Mouse (Mus musculus): ENCODE data around the gene Lnx1. TPM values are rescaled to one million over a fixed set of nuclear protein-coding genes. Genes with fewer than 3 reads are reported as not detected.

Gene Lnx1
- polyA plus RNA-seq, 1 experiment from 2014 or later = 6.1 TPM

- Histone ChIP-seq H3K4me1 (ENCODE audit: control insufficient read depth, insufficient read depth, low read length) (no peaks in the 10 kb centered on the region), H3K27me3 (replicated peaks; ENCODE audit: control insufficient read depth, insufficient read depth, low read length) (no peaks in the 10 kb centered on the region), H3K36me3 (ENCODE audit: control insufficient read depth, insufficient read depth, low read length) (no peaks in the 10 kb centered on the region), H3K27ac (ENCODE audit: low read length) (no peak overlapping the region), H3K9ac (ENCODE audit: low read depth, low read length) (no peak overlapping the region), H3K9me3 (ENCODE audit: control insufficient read depth, low read length) (no peaks in the 10 kb centered on the region), H3K4me2 (ENCODE audit: low read depth, low read length) (no peak overlapping the region), H3K4me3 (ENCODE audit: low read length) (no peak overlapping the region)
- WGBS = 92% methylated on average over 12 of the region's 12 CpGs
- ATAC-seq = no peak
These were observed 74.7 kb downstream of the Lnx1 start for GRCm38 (mm10) chr5:74628001-74628400.

GRCm38 (mm10) chr5:74624385-74624784 lies 78.3 kb downstream of the Lnx1 start:
- H3K4me3 ChIP-seq (ENCODE audit: low read length) = no peak overlapping the region
- no peak overlapping the region for H3K9ac ChIP-seq (ENCODE audit: low read depth, low read length)
- H3K36me3 ChIP-seq (ENCODE audit: control insufficient read depth, insufficient read depth, low read length) = no peaks in the 10 kb centered on the region
- WGBS = 52% methylated on average over 5 of the region's 5 CpGs
- H3K4me2 ChIP-seq (ENCODE audit: low read depth, low read length) = no peak overlapping the region
- peak; percentile 88 for ATAC-seq
- H3K27ac ChIP-seq (ENCODE audit: low read length) = no peak overlapping the region
- H3K4me1 ChIP-seq (ENCODE audit: control insufficient read depth, insufficient read depth, low read length) = no peaks in the 10 kb centered on the region
- H3K27me3 ChIP-seq (replicated peaks; ENCODE audit: control insufficient read depth, insufficient read depth, low read length) = no peaks in the 10 kb centered on the region
- H3K9me3 ChIP-seq (ENCODE audit: control insufficient read depth, low read length) = no peaks in the 10 kb centered on the region

- Histone ChIP-seq H3K4me3 (ENCODE audit: low read length) (no peak overlapping the region), H3K27ac (ENCODE audit: low read length) (no peak overlapping the region), H3K4me2 (ENCODE audit: low read depth, low read length) (no peak overlapping the region), H3K4me1 (ENCODE audit: control insufficient read depth, insufficient read depth, low read length) (no peaks in the 10 kb centered on the region), H3K27me3 (replicated peaks; ENCODE audit: control insufficient read depth, insufficient read depth, low read length) (no peaks in the 10 kb centered on the region), H3K36me3 (ENCODE audit: control insufficient read depth, insufficient read depth, low read length) (no peaks in the 10 kb centered on the region), H3K9ac (ENCODE audit: low read depth, low read length) (no peak overlapping the region), H3K9me3 (ENCODE audit: control insufficient read depth, low read length) (no peaks in the 10 kb centered on the region)
- 94% methylated on average over 14 of the region's 14 CpGs for WGBS
- ATAC-seq = no peak
These were observed 79.3 kb downstream of the Lnx1 start for GRCm38 (mm10) chr5:74623316-74624000.

GRCm38 (mm10) chr5:74621691-74622470 lies 80.8 kb downstream of the Lnx1 start:
- Histone ChIP-seq H3K4me1 (ENCODE audit: control insufficient read depth, insufficient read depth, low read length) (no peaks in the 10 kb centered on the region), H3K4me3 (ENCODE audit: low read length) (no peak overlapping the region), H3K27ac (ENCODE audit: low read length) (no peak overlapping the region), H3K27me3 (replicated peaks; ENCODE audit: control insufficient read depth, insufficient read depth, low read length) (no peaks in the 10 kb centered on the region), H3K9me3 (ENCODE audit: control insufficient read depth, low read length) (no peaks in the 10 kb centered on the region), H3K9ac (ENCODE audit: low read depth, low read length) (no peak overlapping the region), H3K36me3 (ENCODE audit: control insufficient read depth, insufficient read depth, low read length) (no peaks in the 10 kb centered on the region), H3K4me2 (ENCODE audit: low read depth, low read length) (no peak overlapping the region)
- ATAC-seq = no peak
- WGBS = 59% methylated on average over 7 of the region's 7 CpGs

- Histone ChIP-seq H3K4me2 (ENCODE audit: low read depth, low read length) (no peak overlapping the region), H3K9me3 (ENCODE audit: control insufficient read depth, low read length) (no peaks in the 10 kb centered on the region), H3K27me3 (replicated peaks; ENCODE audit: control insufficient read depth, insufficient read depth, low read length) (no peaks in the 10 kb centered on the region), H3K27ac (ENCODE audit: low read length) (no peak overlapping the region), H3K4me1 (ENCODE audit: control insufficient read depth, insufficient read depth, low read length) (0 out of 2 replicates have a peak, but pooled peaks cover 2% of the 10 kb centered on the region), H3K9ac (ENCODE audit: low read depth, low read length) (no peak overlapping the region), H3K4me3 (ENCODE audit: low read length) (no peak overlapping the region), H3K36me3 (ENCODE audit: control insufficient read depth, insufficient read depth, low read length) (no peaks in the 10 kb centered on the region)
- ATAC-seq = no peak
- 67% methylated on average over 3 of the region's 3 CpGs for WGBS
These were observed 84.1 kb downstream of the Lnx1 start for GRCm38 (mm10) chr5:74618573-74619059.

GRCm38 (mm10) chr5:74617816-74618572 lies 84.7 kb downstream of the Lnx1 start:
- no peak overlapping the region for H3K27ac ChIP-seq (ENCODE audit: low read length)

GRCm38 (mm10) chr5:74613491-74614151 lies 89.1 kb downstream of the Lnx1 start:
- 31% methylated on average over 18 of the region's 18 CpGs for WGBS
- ATAC-seq = peak; percentile 79
- Histone ChIP-seq H3K4me3 (ENCODE audit: low read length) (no peak overlapping the region), H3K9me3 (ENCODE audit: control insufficient read depth, low read length) (no peaks in the 10 kb centered on the region), H3K36me3 (ENCODE audit: control insufficient read depth, insufficient read depth, low read length) (no peaks in the 10 kb centered on the region), H3K27ac (ENCODE audit: low read length) (no peak overlapping the region), H3K4me2 (ENCODE audit: low read depth, low read length) (no peak overlapping the region), H3K4me1 (ENCODE audit: control insufficient read depth, insufficient read depth, low read length) (0 out of 2 replicates have a peak, but pooled peaks cover 5% of the 10 kb centered on the region), H3K27me3 (replicated peaks; ENCODE audit: control insufficient read depth, insufficient read depth, low read length) (no peaks in the 10 kb centered on the region), H3K9ac (ENCODE audit: low read depth, low read length) (no peak overlapping the region)

More at GRCm38 (mm10) chr5:74617816-74618572, 84.7 kb downstream of the Lnx1 start:
- Histone ChIP-seq H3K27me3 (replicated peaks; ENCODE audit: control insufficient read depth, insufficient read depth, low read length) (no peaks in the 10 kb centered on the region), H3K9me3 (ENCODE audit: control insufficient read depth, low read length) (no peaks in the 10 kb centered on the region), H3K9ac (ENCODE audit: low read depth, low read length) (no peak overlapping the region), H3K4me2 (ENCODE audit: low read depth, low read length) (no peak overlapping the region), H3K4me1 (ENCODE audit: control insufficient read depth, insufficient read depth, low read length) (0 out of 2 replicates have a peak, but pooled peaks cover 5% of the 10 kb centered on the region), H3K36me3 (ENCODE audit: control insufficient read depth, insufficient read depth, low read length) (no peaks in the 10 kb centered on the region), H3K4me3 (ENCODE audit: low read length) (no peak overlapping the region)
- ATAC-seq = no peak
- WGBS = 63% methylated on average over 7 of the region's 13 CpGs

- Histone ChIP-seq H3K9ac (ENCODE audit: low read depth, low read length) (no peak overlapping the region), H3K4me1 (ENCODE audit: control insufficient read depth, insufficient read depth, low read length) (0 out of 2 replicates have a peak, but pooled peaks cover 5% of the 10 kb centered on the region), H3K36me3 (ENCODE audit: control insufficient read depth, insufficient read depth, low read length) (no peaks in the 10 kb centered on the region), H3K9me3 (ENCODE audit: control insufficient read depth, low read length) (no peaks in the 10 kb centered on the region), H3K4me3 (ENCODE audit: low read length) (no peak overlapping the region), H3K4me2 (ENCODE audit: low read depth, low read length) (no peak overlapping the region), H3K27me3 (replicated peaks; ENCODE audit: control insufficient read depth, insufficient read depth, low read length) (no peaks in the 10 kb centered on the region), H3K27ac (ENCODE audit: low read length) (no peak overlapping the region)
- no peak for ATAC-seq
- WGBS = 79% methylated on average over 5 of the region's 5 CpGs
These were observed 90.0 kb downstream of the Lnx1 start for GRCm38 (mm10) chr5:74612713-74613112.
